Mouse (Mus musculus) NIH3T3 (cell line): ENCODE measurements around the gene Ddx20.

Experiments used
- DNase-seq: peaks from one replicate; pipeline ENCODE4 v3.0.0-alpha.2; 2012; ENCODE audit warnings: low read depth

Ddx20 gene

DNA sequence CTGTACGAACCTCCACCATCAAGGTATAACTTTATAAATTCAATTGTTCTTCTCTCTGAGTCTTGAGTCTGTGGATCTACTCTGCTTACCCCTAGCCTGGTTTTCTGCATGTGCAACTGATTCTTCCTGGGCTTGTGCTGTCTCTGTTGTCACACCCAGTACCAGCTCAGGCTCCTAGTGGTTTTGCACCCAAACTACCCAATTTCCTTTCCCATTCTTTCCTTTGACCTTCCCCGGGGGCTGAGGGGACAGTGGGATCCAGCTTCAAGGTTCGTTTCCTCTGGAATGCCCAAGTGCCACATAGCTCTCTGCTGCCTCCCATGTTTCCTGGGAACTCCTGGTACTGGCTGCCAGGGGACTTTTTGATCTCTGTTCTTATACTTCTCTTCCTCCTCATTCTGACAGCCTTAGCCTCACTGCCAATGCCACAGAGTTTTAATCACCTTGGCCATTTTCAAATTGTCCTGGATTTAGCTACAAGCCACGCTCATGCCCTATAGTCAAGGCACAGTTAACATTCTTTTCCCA is 20.3 kb downstream of the Ddx20 start:
- DNase-seq = no peak

DNA sequence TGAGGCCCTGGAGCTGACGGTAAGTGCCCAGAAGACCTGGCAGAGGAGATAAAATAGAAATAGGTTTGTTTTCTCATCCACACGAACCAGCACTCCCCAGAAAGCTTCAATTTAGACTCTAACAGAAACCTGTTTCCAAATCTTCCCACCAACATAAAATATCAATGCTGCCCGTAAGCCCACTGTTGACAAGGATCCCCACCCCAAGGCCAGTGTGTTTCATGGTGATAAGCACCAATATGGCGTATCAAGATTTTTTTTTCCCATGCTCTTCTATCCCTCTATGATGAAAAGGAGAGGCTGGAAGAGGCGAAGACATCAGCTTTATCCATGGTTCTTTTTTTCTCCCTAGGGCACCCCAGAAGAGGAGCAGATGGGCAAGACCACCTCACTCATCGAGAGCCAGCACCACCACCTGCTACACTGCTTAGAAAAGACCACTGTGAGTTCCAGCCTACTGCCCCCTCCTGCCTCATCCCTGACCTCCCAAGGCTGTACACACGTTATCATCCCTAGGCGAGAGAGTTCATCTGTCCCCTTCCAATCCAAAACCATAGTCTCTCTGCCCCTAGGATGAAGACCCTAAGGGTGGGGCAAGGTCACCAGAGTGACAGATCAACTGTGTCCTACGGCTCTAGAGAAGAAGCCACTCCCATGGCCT is 22.1 kb downstream of the Ddx20 start:
- no peak for DNase-seq

DNA sequence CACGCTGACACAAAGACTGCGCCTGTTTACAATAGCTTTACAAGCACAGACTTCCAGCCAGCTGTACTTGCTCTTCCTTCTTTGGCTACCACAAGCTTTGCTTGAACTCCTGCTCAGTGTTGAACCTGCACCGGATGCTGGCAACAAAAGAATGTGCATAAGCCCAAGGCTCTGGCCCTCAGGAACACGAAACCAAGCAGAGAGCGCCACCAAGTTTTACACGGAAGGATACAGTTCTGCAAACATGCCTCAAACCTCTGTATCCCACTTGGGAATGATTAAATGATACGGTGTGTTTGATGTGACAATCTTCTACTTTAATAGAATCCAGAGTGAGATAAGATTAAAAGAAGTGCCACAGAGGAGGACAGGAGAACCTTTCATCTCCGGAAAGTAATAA is 24.3 kb downstream of the Ddx20 start:
- no peak for DNase-seq

DNA sequence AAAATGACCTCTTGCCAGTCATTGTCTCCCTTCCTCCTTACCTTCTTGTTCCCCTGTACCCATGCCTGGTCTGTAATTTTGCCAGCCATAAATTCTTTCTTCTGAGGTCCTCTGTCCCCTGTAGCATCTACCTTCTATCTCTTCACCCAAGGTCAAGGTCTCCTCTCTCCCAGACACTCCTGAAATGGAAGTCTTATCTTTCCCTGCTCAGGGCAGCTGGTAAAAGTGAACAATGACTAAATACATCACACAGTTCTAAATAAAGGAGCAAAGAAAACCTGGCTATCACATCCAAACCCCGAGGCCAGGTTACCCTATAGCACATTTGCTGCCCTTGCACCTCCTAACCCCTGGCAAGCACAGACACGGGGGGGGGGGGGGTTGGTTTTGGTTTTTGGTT is 26.8 kb downstream of the Ddx20 start:
- no peak for DNase-seq

- DNase-seq = no peak
These were observed 32.3 kb downstream of the Ddx20 start for GRCm38 (mm10) chr3:105655031-105655585.

DNA sequence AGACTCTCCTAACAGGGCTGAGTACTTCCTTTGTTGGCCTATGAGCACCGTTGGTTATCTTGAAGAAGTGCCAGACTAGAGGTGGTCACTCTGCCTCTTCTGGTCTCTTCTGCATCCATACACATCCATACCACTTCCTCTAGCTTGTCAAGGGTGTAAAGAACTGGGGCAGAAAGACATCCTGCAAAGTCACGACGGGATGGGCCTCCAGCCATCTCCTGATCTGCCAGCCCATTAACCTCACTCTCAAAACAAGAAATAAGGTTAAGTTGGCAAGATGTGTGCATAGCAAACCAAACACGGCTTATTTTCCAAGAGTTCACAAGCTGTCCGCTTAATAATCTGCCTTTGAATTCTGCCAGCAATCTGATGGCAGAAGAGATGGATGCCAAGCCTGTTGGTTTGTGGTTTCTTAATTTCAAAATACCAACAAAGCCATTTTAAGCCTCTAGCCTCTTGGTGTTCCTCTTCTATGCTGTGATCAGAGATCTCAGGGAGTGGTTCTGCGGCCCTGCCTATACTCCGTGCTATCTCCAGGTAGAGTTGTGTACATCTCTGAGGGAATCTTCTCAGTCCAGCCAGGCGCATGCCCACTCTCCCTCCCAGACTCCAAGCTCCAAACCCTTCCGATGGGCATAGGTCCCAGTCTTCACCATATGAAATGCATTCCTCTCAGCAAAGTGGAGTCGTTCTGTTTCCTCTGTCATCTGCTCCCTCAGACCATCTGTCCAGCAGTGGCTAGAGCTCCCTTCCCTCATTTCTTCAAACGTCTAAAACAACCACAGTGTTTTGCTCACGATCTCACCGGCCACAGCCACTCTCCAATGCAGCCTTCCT is 33.6 kb downstream of the Ddx20 start:
- DNase-seq = no peak

- DNase-seq = no peak
These were observed 38.3 kb downstream of the Ddx20 start for GRCm38 (mm10) chr3:105648889-105649567.

DNA sequence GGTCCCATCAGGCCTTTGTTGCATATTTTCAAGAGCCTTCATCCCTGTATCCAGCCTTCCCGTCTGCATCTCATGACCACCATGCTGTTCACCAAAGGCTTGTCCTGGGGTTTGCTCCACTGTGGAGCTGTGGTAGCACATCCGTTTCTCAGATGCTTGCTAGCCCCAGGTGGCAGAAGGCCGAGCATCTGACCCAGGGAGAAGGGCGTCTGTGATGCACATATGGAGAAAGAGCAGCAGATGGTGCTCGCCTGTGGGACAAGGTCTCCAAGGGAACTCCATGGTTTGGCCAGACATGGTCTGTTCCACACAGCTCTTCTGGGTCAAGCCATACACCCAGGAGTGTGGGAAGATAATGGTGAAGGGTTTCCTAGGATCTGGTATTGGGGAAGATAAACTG is 43.8 kb downstream of the Ddx20 start:
- no peak for DNase-seq

DNA sequence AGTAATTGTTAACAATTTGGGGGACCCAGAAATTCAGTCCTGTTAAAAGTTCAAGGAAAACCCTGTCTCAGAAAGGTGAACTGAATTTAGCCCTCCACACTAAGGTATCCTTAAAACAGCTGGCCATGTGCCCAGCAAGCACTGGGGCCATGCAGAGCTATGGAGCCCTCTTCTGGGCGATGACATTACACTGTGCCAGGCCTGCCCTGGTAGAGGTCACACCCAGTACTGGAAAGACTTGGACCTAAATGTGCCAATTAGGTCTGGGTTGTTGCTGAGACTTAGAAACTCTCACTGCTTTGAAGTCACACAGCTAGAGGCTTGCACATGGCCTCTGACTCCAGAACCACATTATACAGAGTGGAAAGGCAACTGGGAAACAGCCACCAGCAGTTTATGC is 45.2 kb downstream of the Ddx20 start:
- DNase-seq = peak; percentile 55

GRCm38 (mm10) chr3:105633021-105633420 is 54.4 kb downstream of the Ddx20 start:
- no peak for DNase-seq

DNA sequence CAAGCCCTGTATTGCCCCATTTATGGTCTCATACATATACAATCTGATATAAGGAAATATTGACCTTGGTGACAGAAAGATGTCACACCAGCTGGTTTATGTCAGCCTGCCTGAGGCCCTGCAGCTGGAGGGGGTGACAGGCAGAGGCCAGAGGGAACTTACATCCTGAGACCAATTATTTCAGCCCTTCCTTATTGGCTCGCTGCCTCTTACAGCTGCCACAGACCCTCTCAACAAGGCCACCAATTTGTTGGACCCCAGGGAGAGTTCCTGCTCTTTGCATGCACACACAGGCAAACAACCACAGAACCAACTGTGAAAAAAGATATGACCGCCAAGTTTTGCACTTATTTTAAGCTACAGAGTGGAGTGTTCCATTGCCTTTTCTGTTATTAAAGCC is 55.1 kb downstream of the Ddx20 start:
- no peak for DNase-seq
